Mouse (Mus musculus): ENCODE measurements around the gene Scnn1a. TPM values are rescaled to one million over a fixed set of nuclear protein-coding genes. Genes with fewer than 3 reads are reported as not detected.
A peak's percentile ranks its signal among the peaks of the same experiment; 100 is the strongest.

Scnn1a gene
- polyA plus RNA-seq, 2 experiments from 2014 or later = not detected

- no peak for ATAC-seq
These were observed 43.2 kb downstream of the Scnn1a start for GRCm38 (mm10) chr6:125363451-125364242.

- no peak for ATAC-seq
These were observed 44.0 kb downstream of the Scnn1a start for GRCm38 (mm10) chr6:125364448-125364847.

- ATAC-seq = no peak
These were observed 45.1 kb downstream of the Scnn1a start for GRCm38 (mm10) chr6:125365522-125365921.

- no peak for ATAC-seq
These were observed 45.7 kb downstream of the Scnn1a start for GRCm38 (mm10) chr6:125366133-125366532.

GRCm38 (mm10) chr6:125367758-125368371 lies 47.4 kb downstream of the Scnn1a start:
- peak; percentile 67 for ATAC-seq

- ATAC-seq = no peak
These were observed 56.6 kb downstream of the Scnn1a start for GRCm38 (mm10) chr6:125377042-125377441.

- ATAC-seq = peak; percentile 45
These were observed 57.4 kb downstream of the Scnn1a start for GRCm38 (mm10) chr6:125377582-125378451.

- ATAC-seq = no peak
These were observed 58.2 kb downstream of the Scnn1a start for GRCm38 (mm10) chr6:125378621-125379020.

GRCm38 (mm10) chr6:125379781-125380180 lies 59.3 kb downstream of the Scnn1a start:
- ATAC-seq = no peak

GRCm38 (mm10) chr6:125380372-125381360 lies 60.2 kb downstream of the Scnn1a start, which contains the start of gene Plekhg6:
Gene Plekhg6 (minus strand): TSS chr6:125380793.
- no peak for ATAC-seq

- ATAC-seq = no peak
These were observed 61.6 kb downstream of the Scnn1a start for GRCm38 (mm10) chr6:125382024-125382423.

- no peak for ATAC-seq
These were observed 64.9 kb downstream of the Scnn1a start for GRCm38 (mm10) chr6:125385066-125385974.

GRCm38 (mm10) chr6:125386080-125386479 lies 65.6 kb downstream of the Scnn1a start:
- no peak for ATAC-seq

- no peak for ATAC-seq
These were observed 69.4 kb downstream of the Scnn1a start for GRCm38 (mm10) chr6:125389853-125390252.

Other genes starting within 250 kb of the Scnn1a start
- gene Chd4, start 224.7 kb upstream of the Scnn1a start, polyA plus RNA-seq (2017; shearing (Covaris generic)) = 10 to 100 TPM; 61.4 to 71.9 TPM
- 10 to 100 TPM; 51.5 to 59.7 TPM for gene Nop2, start 188.8 kb upstream of the Scnn1a start, polyA plus RNA-seq (2017; shearing (Covaris generic))
- gene Iffo1, start 175.4 kb upstream of the Scnn1a start, polyA plus RNA-seq (2017; shearing (Covaris generic)) = 10 to 100 TPM in 1 of 2 experiments, 1 to 10 TPM in 1; 9.5 to 10.6 TPM
- gene Gapdh, start 154.2 kb upstream of the Scnn1a start, polyA plus RNA-seq (2017; shearing (Covaris generic)) = 100 to 1,000 TPM; 215 to 384 TPM
- gene Ncapd2, start 129.0 kb upstream of the Scnn1a start, polyA plus RNA-seq (2017; shearing (Covaris generic)) = 10 to 100 TPM; 22.6 to 49.4 TPM
- gene Mrpl51, start 128.9 kb upstream of the Scnn1a start, polyA plus RNA-seq (2017; shearing (Covaris generic)) = 10 to 100 TPM; 67.5 to 77.7 TPM
- gene Vamp1, start 105.1 kb upstream of the Scnn1a start, polyA plus RNA-seq (2017; shearing (Covaris generic)) = 10 to 100 TPM; 17.0 to 28.4 TPM
- 100 to 1,000 TPM in 1 of 2 experiments, 10 to 100 TPM in 1; 88.2 to 156 TPM for gene Tapbpl, start 88.8 kb upstream of the Scnn1a start, polyA plus RNA-seq (2017; shearing (Covaris generic))
- gene Cd27, start 83.6 kb upstream of the Scnn1a start, polyA plus RNA-seq (2017; shearing (Covaris generic)) = 100 to 1,000 TPM; 638 to 724 TPM
- gene Tuba3a, start 34.6 kb upstream of the Scnn1a start, polyA plus RNA-seq (2017; shearing (Covaris generic)) = 1 to 10 TPM; 1.9 to 2.3 TPM
- gene Ltbr, start 6.8 kb upstream of the Scnn1a start, polyA plus RNA-seq (2017; shearing (Covaris generic)) = under 1 TPM in 1 of 2 experiments, not detected in 1; 0.28 TPM
- gene Tnfrsf1a, start 28.7 kb downstream of the Scnn1a start, polyA plus RNA-seq (2017; shearing (Covaris generic)) = 10 to 100 TPM; 24.9 to 43.5 TPM
- under 1 TPM in 1 of 2 experiments, not detected in 1; 0.12 TPM for gene Plekhg6, start 60.1 kb downstream of the Scnn1a start, polyA plus RNA-seq (2017; shearing (Covaris generic))
- 100 to 1,000 TPM in 1 of 2 experiments, 10 to 100 TPM in 1; 98.5 to 108 TPM for gene Cd9, start 174.1 kb downstream of the Scnn1a start, polyA plus RNA-seq (2017; shearing (Covaris generic))
- gene Vwf, start 226.1 kb downstream of the Scnn1a start, polyA plus RNA-seq (2017; shearing (Covaris generic)) = not detected

Measured in CD4-positive, CD25-positive, alpha-beta regulatory T cell, adult 4 months (primary cell).